In the genomic region with DNA sequence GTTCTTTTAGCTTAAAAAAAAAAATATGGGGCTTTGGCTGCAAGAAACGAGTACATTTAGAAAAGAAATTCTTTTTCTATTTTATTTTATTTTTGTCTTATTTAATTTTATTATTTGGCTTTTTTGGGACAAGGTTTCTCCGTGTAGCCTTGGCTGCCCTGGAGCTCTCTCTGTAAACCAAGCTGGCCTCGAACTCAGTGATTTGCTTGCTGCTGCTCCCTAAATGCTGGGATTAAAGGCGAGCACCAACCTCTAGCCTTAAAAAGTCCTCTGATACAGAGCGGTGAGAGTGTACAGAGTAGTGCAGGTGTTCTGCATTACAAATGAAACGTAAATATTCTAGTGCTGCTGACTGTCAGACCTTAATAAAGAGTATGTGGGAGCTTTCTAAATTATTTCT, we compare ENCODE assay signal across 10 mouse cellular contexts. TPM values are rescaled to one million over a fixed set of nuclear protein-coding genes. Genes with fewer than 3 reads are reported as not detected.
DNase-seq lines count a peak whose midpoint lies in the region; ATAC-seq lines count a peak whose summit lies in the region.
"Had no signal": no experiment of that assay in that cellular context is flagged by ENCODE, and none has a peak within 500 bp of the region (broad histone marks: within the 10 kb centered on the region; RNA-seq: fewer than 3 reads in every experiment).

No protein-coding gene starts in this region.

- H3K36me3 ChIP-seq in kidney, embryonic 16.5 days (ENCODE audit: insufficient read depth, low read length): no peaks in the 10 kb centered on the region; the same call in 1 of the 2 replicates
- H3K36me3 ChIP-seq in embryonic facial prominence, embryonic 14.5 days (ENCODE audit: control insufficient read depth, insufficient read depth, low read length): 0 out of 2 replicates have a peak, but pooled peaks cover 14% of the 10 kb centered on the region
- H3K36me3 ChIP-seq in hindbrain, embryonic 16.5 days (ENCODE audit: control insufficient read depth, insufficient read depth, low read length): peaks cover 10% of the 10 kb centered on the region
- H3K36me3 ChIP-seq in midbrain, embryonic 15.5 days (replicated peaks): peaks cover 16% of the 10 kb centered on the region; the same call in 1 of the 2 replicates

- DNase-seq in kidney, adult 8-10 months: no peak
- no peak for DNase-seq in embryonic facial prominence, embryonic 14.5 days (ENCODE audit: low spot score)
- DNase-seq in adipocyte (ENCODE audit: low spot score): no peak
- no peak for DNase-seq in layer of hippocampus, adult 9-10 months (ENCODE audit: low spot score)

- H3K9me3 ChIP-seq in kidney, embryonic 16.5 days (ENCODE audit: low read length): no peaks in the 10 kb centered on the region
- no peaks in the 10 kb centered on the region for H3K9me3 ChIP-seq in embryonic facial prominence, embryonic 14.5 days (ENCODE audit: control insufficient read depth, low read length)
- H3K9me3 ChIP-seq in hindbrain, embryonic 16.5 days (ENCODE audit: control insufficient read depth, low read length): no peaks in the 10 kb centered on the region
- H3K9me3 ChIP-seq in midbrain, embryonic 15.5 days: no peaks in the 10 kb centered on the region

- H3K9ac ChIP-seq in kidney, embryonic 16.5 days (replicated peaks; ENCODE audit: low read length): no peak overlapping the region
- peak overlapping the region; percentile 78; the same call in 1 of the 2 replicates for H3K9ac ChIP-seq in embryonic facial prominence, embryonic 14.5 days (ENCODE audit: low read depth, low read length)
- H3K9ac ChIP-seq in hindbrain, embryonic 16.5 days (ENCODE audit: low read depth, low read length): no peak overlapping the region
- H3K9ac ChIP-seq in midbrain, embryonic 15.5 days: no peak overlapping the region

- no peak for ATAC-seq in kidney, embryonic 16.5 days (ENCODE audit: low FRiP score, low TSS enrichment)
- ATAC-seq in embryonic facial prominence, embryonic 14.5 days (ENCODE audit: low read depth): no peak
- ATAC-seq in hindbrain, embryonic 16.5 days: no peak
- ATAC-seq in midbrain, embryonic 15.5 days (replicated peaks): no peak
- no peak for ATAC-seq in granulocyte monocyte progenitor cell, adult 5-6 weeks (replicated peaks; ENCODE audit: poor library complexity, severe bottlenecking)

- peak overlapping the region; percentile 64 for H3K4me3 ChIP-seq in kidney, embryonic 16.5 days (ENCODE audit: low read length)
- peak overlapping the region; percentile 63 for H3K4me3 ChIP-seq in embryonic facial prominence, embryonic 14.5 days (ENCODE audit: low read depth, low read length)
- H3K4me3 ChIP-seq in hindbrain, embryonic 16.5 days (ENCODE audit: low read length): peak overlapping the region; percentile 62
- peak overlapping the region; percentile 54; the same call in 1 of the 2 replicates for H3K4me3 ChIP-seq in midbrain, embryonic 15.5 days

- H3K4me2 ChIP-seq in kidney, embryonic 16.5 days (replicated peaks; ENCODE audit: low read depth, low read length): peak overlapping the region; percentile 97
- H3K4me2 ChIP-seq in embryonic facial prominence, embryonic 14.5 days (ENCODE audit: low read depth, low read length): peak overlapping the region; percentile 97
- H3K4me2 ChIP-seq in hindbrain, embryonic 16.5 days (ENCODE audit: low read length): peak overlapping the region; percentile 100
- H3K4me2 ChIP-seq in midbrain, embryonic 15.5 days: peak overlapping the region; percentile 99

- peaks cover 10% of the 10 kb centered on the region for H3K4me1 ChIP-seq in kidney, embryonic 16.5 days (ENCODE audit: insufficient read depth, low read length)
- H3K4me1 ChIP-seq in embryonic facial prominence, embryonic 14.5 days (ENCODE audit: control insufficient read depth, insufficient read depth, low read length): 0 out of 2 replicates have a peak, but pooled peaks cover 12% of the 10 kb centered on the region
- H3K4me1 ChIP-seq in hindbrain, embryonic 16.5 days (ENCODE audit: control insufficient read depth, insufficient read depth, low read depth, low read length): peaks cover 3% of the 10 kb centered on the region; the same call in 1 of the 2 replicates
- H3K4me1 ChIP-seq in midbrain, embryonic 15.5 days: peaks cover 9% of the 10 kb centered on the region; the same call in 1 of the 2 replicates

- H3K27ac ChIP-seq in kidney, embryonic 16.5 days (ENCODE audit: low read length): no peak overlapping the region
- H3K27ac ChIP-seq in embryonic facial prominence, embryonic 14.5 days (replicated peaks; ENCODE audit: low read depth, low read length): peak overlapping the region; percentile 55; the same call in 1 of the 2 replicates
- H3K27ac ChIP-seq in hindbrain, embryonic 16.5 days (ENCODE audit: low read depth, low read length): no peak overlapping the region
- no peak overlapping the region for H3K27ac ChIP-seq in midbrain, embryonic 15.5 days

- no peaks in the 10 kb centered on the region for H3K27me3 ChIP-seq in kidney, embryonic 16.5 days (ENCODE audit: insufficient read depth, low read length)
- H3K27me3 ChIP-seq in embryonic facial prominence, embryonic 14.5 days (replicated peaks; ENCODE audit: control insufficient read depth, insufficient read depth, low read length): no peaks in the 10 kb centered on the region
- H3K27me3 ChIP-seq in hindbrain, embryonic 16.5 days (replicated peaks; ENCODE audit: control insufficient read depth, insufficient read depth, low read length): no peaks in the 10 kb centered on the region
- H3K27me3 ChIP-seq in midbrain, embryonic 15.5 days (replicated peaks): no peaks in the 10 kb centered on the region

- 40% methylated on average over 6 of the region's 6 CpGs for WGBS in kidney, embryonic 16.5 days
- 33% methylated on average over 6 of the region's 6 CpGs for WGBS in embryonic facial prominence, embryonic 14.5 days
- 58% methylated on average over 6 of the region's 6 CpGs for WGBS in hindbrain, embryonic 16.5 days
- WGBS in midbrain, embryonic 15.5 days: 47% methylated on average over 6 of the region's 6 CpGs

RNA-seq across cellular contexts. Expression of a gene that starts 0.5 kb away (rescaled TPM):
- polyA plus RNA-seq in kidney, embryonic 16.5 days (2015; fragmentation: Nextera tagmentation; extraction: Ambion mirVana): 13.3 and 14.3 TPM in 2 replicates
- polyA plus RNA-seq in embryonic facial prominence, embryonic 14.5 days (2014; fragmentation: Nextera tagmentation; extraction: Ambion mirVana): 11.5 and 11.8 TPM in 2 replicates
- 2.0 and 2.9 TPM in 2 replicates for polyA plus RNA-seq in hindbrain, embryonic 16.5 days (2015; fragmentation: Nextera tagmentation; extraction: Ambion mirVana)
- polyA plus RNA-seq in midbrain, embryonic 15.5 days (2015; fragmentation: Nextera tagmentation; extraction: Ambion mirVana): 1.6 and 1.8 TPM in 2 replicates
- 13.9 and 37.9 TPM in 2 replicates for total RNA-seq in granulocyte monocyte progenitor cell, adult 5-6 weeks (2014; fragmentation: Nextera tagmentation)
- 32.1 and 43.3 TPM in 2 replicates for total RNA-seq in granulocyte monocyte progenitor cell, adult 5-6 weeks (2017)

RNA-seq across cellular contexts. Expression of a gene that starts 17.8 kb away (rescaled TPM):
- 0.77 and 0.80 TPM in 2 replicates for polyA plus RNA-seq in kidney, embryonic 16.5 days (2015; fragmentation: Nextera tagmentation; extraction: Ambion mirVana)
- polyA plus RNA-seq in embryonic facial prominence, embryonic 14.5 days (2014; fragmentation: Nextera tagmentation; extraction: Ambion mirVana): 0.50 and 0.60 TPM in 2 replicates
- 1.6 and 1.8 TPM in 2 replicates for polyA plus RNA-seq in hindbrain, embryonic 16.5 days (2015; fragmentation: Nextera tagmentation; extraction: Ambion mirVana)
- 2.0 and 2.5 TPM in 2 replicates for polyA plus RNA-seq in midbrain, embryonic 15.5 days (2015; fragmentation: Nextera tagmentation; extraction: Ambion mirVana)
- total RNA-seq in granulocyte monocyte progenitor cell, adult 5-6 weeks (2014; fragmentation: Nextera tagmentation): not detected in 2 replicates
- 0.15 TPM in 1 of 2 replicates, not detected in the other for total RNA-seq in granulocyte monocyte progenitor cell, adult 5-6 weeks (2017)
- total RNA-seq: hematopoietic stem cell, adult 5-6 weeks had no signal
- polyA plus RNA-seq: spleen, adult 2 months had no signal
